Mouse (Mus musculus) ES-E14 (cell line): ENCODE results near the gene Palm. TPM values are rescaled to one million over a fixed set of nuclear protein-coding genes. Genes with fewer than 3 reads are reported as not detected.
A peak's percentile ranks its signal among the peaks of the same experiment; 100 is the strongest.

Source experiments
- DNase-seq: peaks from one replicate; pipeline ENCODE4 v3.0.0-alpha.2; 2013; ENCODE audit warnings: low read depth, low spot score
- H3K27ac ChIP-seq: 2 replicates; pipeline ENCODE4 v1.5.1; 2012; ENCODE audit warnings: low read depth, mild to moderate bottlenecking, low read length, moderate library complexity, mixed read lengths; ENCODE audit not compliant: poor library complexity, insufficient read depth, severe bottlenecking
- H3K36me3 ChIP-seq: 2 replicates; pipeline ENCODE4 v1.6.1; 2012; ENCODE audit warnings: mild to moderate bottlenecking, low read length, moderate library complexity, mixed read lengths; ENCODE audit not compliant: control insufficient read depth, poor library complexity, insufficient read depth, severe bottlenecking
- H3K4me1 ChIP-seq, 2 experiments: fragments of 150-350 bp in 1 of 2; sonication (generic) in 1 of 2; 2 replicates each; pipeline ENCODE4 v1.6.1; 2012; ENCODE audit warnings: low read length in 2 of 2, mild to moderate bottlenecking in 1 of 2, mixed read lengths in 1 of 2; ENCODE audit not compliant: control insufficient read depth in 2 of 2, insufficient read depth in 2 of 2, poor library complexity in 1 of 2
- H3K4me3 ChIP-seq, 2 experiments: fragments of 150-350 bp in 1 of 2; sonication (generic) in 1 of 2; 2 replicates each; pipeline ENCODE4 v1.5.1; 2012; ENCODE audit warnings: low read length in 2 of 2, low read depth in 1 of 2, mild to moderate bottlenecking in 1 of 2, mixed read lengths in 1 of 2; ENCODE audit not compliant: insufficient read depth in 1 of 2, poor library complexity in 1 of 2, severe bottlenecking in 1 of 2
- H3K9ac ChIP-seq: 2 replicates; pipeline ENCODE4 v1.6.1; 2012; ENCODE audit warnings: low read depth, mild to moderate bottlenecking, low read length, mixed read lengths; ENCODE audit not compliant: poor library complexity, insufficient read depth, severe bottlenecking
- H3K9me3 ChIP-seq: fragments of 150-350 bp; sonication (generic); 2 replicates; pipeline ENCODE4 v1.6.1; 2012; ENCODE audit warnings: low read depth, mild to moderate bottlenecking, low read length; ENCODE audit not compliant: control insufficient read depth, insufficient read depth
- CHD2 ChIP-seq: IDR thresholded peaks from 2 replicates; pipeline ENCODE4 v1.6.1; 2014; ENCODE audit warnings: mild to moderate bottlenecking, low read depth, low read length, inconsistent platforms
- HCFC1 ChIP-seq: IDR thresholded peaks from 2 replicates; pipeline ENCODE4 v1.6.1; 2012; ENCODE audit warnings: low read length, inconsistent platforms, borderline replicate concordance; ENCODE audit not compliant: insufficient read depth
- MAFK ChIP-seq: IDR thresholded peaks from 2 replicates; pipeline ENCODE4 v1.6.1; 2014; ENCODE audit warnings: mild to moderate bottlenecking, low read depth, low read length, inconsistent platforms; ENCODE audit not compliant: insufficient read depth
- ZC3H11A ChIP-seq: IDR thresholded peaks from 2 replicates; pipeline ENCODE4 v1.6.1; 2012; ENCODE audit warnings: low read depth, mild to moderate bottlenecking, inconsistent platforms, low read length, borderline replicate concordance
- ZNF384 ChIP-seq: IDR thresholded peaks from 2 replicates; pipeline ENCODE4 v1.6.1; 2012; ENCODE audit warnings: low read depth, low read length, inconsistent platforms
- in situ Hi-C, 2 experiments: fragments of 600-800 bp; cut with MboI; formaldehyde crosslinking; loops; one replicate each; pipeline ENCODE4 v1.15.1; 2025; ENCODE audit warnings: low sequenced_read_pairs in 2 of 2, inconsistent platforms in 1 of 2; ENCODE audit not compliant: unreplicated experiment in 2 of 2
- total RNA-seq: library from RNA; depleted of rRNA; stranded (reverse); fragments of 300-350 nt; gene quantifications from 2 replicates; pipeline ENCODE4 v1.2.3, GENCODE M21; 2012

Palm gene
- total RNA-seq, 1 experiment = 10.7 TPM

DNA sequence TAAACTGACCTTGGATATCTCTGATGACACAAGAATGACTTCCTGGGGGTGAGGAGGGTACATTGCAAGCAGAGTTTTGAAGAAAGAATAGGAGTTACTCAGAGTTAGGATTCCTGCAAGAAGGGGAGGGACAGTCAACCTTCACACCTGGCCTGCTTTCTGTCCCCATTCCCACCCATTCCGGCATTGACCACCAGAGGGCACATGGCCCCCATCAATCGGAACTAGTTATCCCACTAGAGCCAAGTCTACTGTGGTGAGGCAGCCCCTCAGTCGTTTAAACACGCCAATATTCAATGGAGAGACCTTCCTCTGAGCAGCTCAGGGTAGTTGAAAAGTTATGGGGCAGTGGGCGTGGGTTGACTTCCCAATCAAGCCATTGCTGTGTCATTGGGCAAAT, 25.0 kb upstream of the Palm start:
- Histone ChIP-seq H3K9me3 (no peaks in the 10 kb centered on the region), H3K4me1 (peaks cover 2 to 17% of the 10 kb centered on the region in 2 experiments; a peak in 1 of 4 replicates), H3K27ac (no peak overlapping the region), H3K9ac (no peak overlapping the region), H3K36me3 (peaks cover 6% of the 10 kb centered on the region; the same call in 1 of the 2 replicates), H3K4me3 (no peak overlapping the region)
- in situ Hi-C loops = no loop called here
- DNase-seq = peak; percentile 77
- peak; percentile 37; the same call in 1 of the 2 replicates for TF ChIP-seq ZC3H11A
- no peak for TF ChIP-seq CHD2

- DNase-seq = no peak
- Histone ChIP-seq H3K27ac (no peak overlapping the region), H3K9ac (no peak overlapping the region), H3K4me1 (peaks cover 2 to 15% of the 10 kb centered on the region in 2 experiments; a peak in 1 of 4 replicates), H3K9me3 (no peaks in the 10 kb centered on the region), H3K36me3 (peaks cover 3% of the 10 kb centered on the region; the same call in 1 of the 2 replicates), H3K4me3 (no peak overlapping the region)
- TF ChIP-seq HCFC1 = no peak
- TF ChIP-seq MAFK = no peak
- TF ChIP-seq ZC3H11A = no peak
- TF ChIP-seq ZNF384 = no peak
- TF ChIP-seq CHD2 = no peak
- in situ Hi-C loops = no loop called here
Observed at GRCm38 (mm10) chr10:79769329-79769728, 24.0 kb upstream of the Palm start.

DNA sequence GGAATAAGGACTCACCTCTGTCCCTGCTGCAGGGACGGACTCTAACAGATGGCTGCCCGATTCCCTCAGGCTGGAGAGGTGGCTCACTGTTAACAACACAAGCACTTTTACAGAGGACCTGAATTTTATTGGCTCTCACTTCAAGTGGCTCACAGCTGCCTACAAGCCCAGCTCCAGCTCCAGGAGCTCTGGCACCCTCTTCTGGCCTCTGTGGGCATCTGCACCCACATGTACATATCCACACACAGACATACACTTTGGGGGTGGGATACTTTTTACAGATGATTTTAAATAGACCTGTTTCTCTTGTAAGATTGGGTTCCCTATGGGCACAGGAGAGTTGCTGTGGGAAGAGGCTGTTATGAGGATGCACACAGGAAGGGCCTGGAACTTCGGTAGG, 21.1 kb upstream of the Palm start:
- no peak overlapping the region for H3K27ac ChIP-seq
- H3K4me1 ChIP-seq = peaks cover 0 to 7% of the 10 kb centered on the region in 2 experiments; a peak in 1 of 4 replicates
- no peak overlapping the region for H3K9ac ChIP-seq
- peak; percentile 51 for DNase-seq
- H3K9me3 ChIP-seq = no peaks in the 10 kb centered on the region
- H3K36me3 ChIP-seq = no peaks in the 10 kb centered on the region
- TF ChIP-seq ZC3H11A = no peak
- TF ChIP-seq CHD2 = no peak
- no peak for TF ChIP-seq MAFK
- TF ChIP-seq HCFC1 = no peak
- no peak for TF ChIP-seq ZNF384
- in situ Hi-C loops = no loop called here
- H3K4me3 ChIP-seq = no peak overlapping the region

GRCm38 (mm10) chr10:79773208-79773607, 20.2 kb upstream of the Palm start:
- Histone ChIP-seq H3K9ac (no peak overlapping the region), H3K36me3 (no peaks in the 10 kb centered on the region), H3K4me3 (no peak overlapping the region), H3K27ac (no peak overlapping the region), H3K4me1 (peaks cover 0 to 8% of the 10 kb centered on the region in 2 experiments; a peak in 1 of 4 replicates), H3K9me3 (no peaks in the 10 kb centered on the region)
- in situ Hi-C loops = no loop called here
- no peak for TF ChIP-seq ZC3H11A
- TF ChIP-seq ZNF384 = no peak
- TF ChIP-seq HCFC1 = no peak
- TF ChIP-seq MAFK = no peak
- TF ChIP-seq CHD2 = no peak
- no peak for DNase-seq
